Comparison of ENCODE assay signal across 8 mouse cellular contexts in the genomic region with DNA sequence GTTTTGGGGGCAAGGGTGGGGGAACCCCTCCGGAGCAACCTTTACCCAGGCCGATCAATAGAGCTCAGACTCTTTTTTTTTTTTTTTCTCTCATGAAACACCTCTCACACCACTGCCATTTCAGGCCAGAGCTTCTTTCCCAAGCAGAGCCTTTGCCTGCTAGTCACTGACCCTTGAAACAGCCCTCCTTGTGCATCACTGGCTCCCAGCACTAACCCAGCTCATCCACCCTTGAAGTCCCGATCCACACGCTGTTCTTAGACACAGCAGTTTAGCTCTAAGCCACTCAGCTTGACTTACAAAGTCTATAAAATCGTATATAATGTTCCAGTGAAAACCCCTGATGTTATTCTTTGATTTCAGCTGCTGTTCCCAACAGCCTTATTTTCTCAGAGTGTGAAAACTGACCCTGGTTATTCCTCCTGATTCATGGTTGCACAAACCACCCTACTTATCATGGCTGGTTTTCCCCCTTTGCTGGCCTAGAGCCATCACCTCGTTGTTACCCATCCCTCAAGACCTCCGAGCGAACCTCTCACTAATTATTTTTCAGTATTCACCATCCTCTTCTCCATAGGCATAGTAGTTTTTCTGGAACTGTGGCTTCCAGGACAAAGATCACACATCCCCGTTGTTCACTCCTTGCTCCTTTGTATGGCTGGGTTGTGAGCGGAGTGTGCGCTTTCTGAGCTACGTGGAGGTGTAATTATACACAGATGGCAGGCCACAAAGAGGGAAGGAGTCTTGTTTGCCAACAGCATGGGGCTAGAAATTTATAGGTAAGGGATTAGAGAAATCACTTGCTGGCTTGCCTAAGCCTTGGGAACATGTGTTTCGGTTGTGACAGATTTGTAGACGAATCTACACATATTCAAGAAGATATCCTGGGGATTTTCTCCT.
DNase-seq lines count a peak whose midpoint lies in the region; ATAC-seq and TF ChIP-seq lines count a peak whose summit lies in the region.
"Had no signal": no experiment of that assay in that cellular context is flagged by ENCODE, and none has a peak within 500 bp of the region (broad histone marks: within the 10 kb centered on the region; RNA-seq: fewer than 3 reads in every experiment).

No protein-coding gene starts in this region.

- WGBS in liver, postnatal 0 days (ENCODE audit: insufficient replicate concordance) = 74% methylated on average over 14 of the region's 14 CpGs
- WGBS in liver, embryonic 11.5 days = 74% methylated on average over 14 of the region's 14 CpGs
- WGBS in forebrain, embryonic 14.5 days = 33% methylated on average over 14 of the region's 14 CpGs
- 29% methylated on average over 14 of the region's 14 CpGs for WGBS in limb, embryonic 12.5 days

- H3K27me3 ChIP-seq in liver, postnatal 0 days (ENCODE audit: insufficient read depth, low read length) = no peaks in the 10 kb centered on the region
- H3K27me3 ChIP-seq in liver, embryonic 11.5 days (replicated peaks; ENCODE audit: control insufficient read depth, insufficient read depth, low read length) = no peaks in the 10 kb centered on the region
- H3K27me3 ChIP-seq in forebrain, embryonic 14.5 days (replicated peaks; ENCODE audit: control insufficient read depth, insufficient read depth, low read length) = no peaks in the 10 kb centered on the region
- H3K27me3 ChIP-seq in limb, embryonic 12.5 days = peaks cover 13% of the 10 kb centered on the region

- no peak for ATAC-seq in liver, postnatal 0 days
- no peak for ATAC-seq in liver, embryonic 11.5 days (replicated peaks; ENCODE audit: low FRiP score)
- no peak for ATAC-seq in forebrain, embryonic 14.5 days
- ATAC-seq in limb, embryonic 12.5 days (ENCODE audit: insufficient number of reproducible peaks, insufficient read depth, low FRiP score, low TSS enrichment, low read depth) = peak; percentile 71; the same call in 1 of the 2 replicates
- ATAC-seq in inflammation-experienced regulatory T-cells, adult 6 months = no peak

- no peak overlapping the region for H3K9ac ChIP-seq in liver, postnatal 0 days (replicated peaks)
- no peak overlapping the region for H3K9ac ChIP-seq in liver, embryonic 11.5 days (ENCODE audit: low read depth, low read length)
- H3K9ac ChIP-seq in forebrain, embryonic 14.5 days (ENCODE audit: low read length) = no peak overlapping the region
- no peak overlapping the region for H3K9ac ChIP-seq in limb, embryonic 12.5 days (replicated peaks)

- no peak for TF ChIP-seq CTCF in liver, postnatal 0 days (IDR thresholded peaks at IDR 0.05; ENCODE audit: low read depth)

- peak; percentile 20 for DNase-seq in liver, postnatal 0 days
- no peak for DNase-seq in liver, embryonic 11.5 days (ENCODE audit: low spot score)
- peak; percentile 58 for DNase-seq in forebrain, embryonic 14.5 days (ENCODE audit: low spot score)
- peak; percentile 30 for DNase-seq in retina, postnatal 1 day
- no peak for DNase-seq in yolk sac, embryonic 10.5 days (ENCODE audit: low spot score)
- DNase-seq: lung, postnatal 14 days had no signal

- H3K27ac ChIP-seq in liver, postnatal 0 days (ENCODE audit: low read depth) = no peak overlapping the region
- H3K27ac ChIP-seq in liver, embryonic 11.5 days (ENCODE audit: low read depth, low read length) = no peak overlapping the region
- peak overlapping the region; percentile 81 for H3K27ac ChIP-seq in forebrain, embryonic 14.5 days (ENCODE audit: low read depth, low read length)
- H3K27ac ChIP-seq in limb, embryonic 12.5 days = peak overlapping the region; percentile 88

- H3K4me3 ChIP-seq in liver, postnatal 0 days (ENCODE audit: low read depth, low read length) = no peak overlapping the region
- no peak overlapping the region for H3K4me3 ChIP-seq in liver, embryonic 11.5 days (ENCODE audit: low read depth, low read length)
- H3K4me3 ChIP-seq in forebrain, embryonic 14.5 days (ENCODE audit: low read depth, low read length) = no peak overlapping the region
- no peak overlapping the region for H3K4me3 ChIP-seq in limb, embryonic 12.5 days (replicated peaks)

- no peak for TF ChIP-seq EP300 in liver, postnatal 0 days (IDR thresholded peaks at IDR 0.05; ENCODE audit: low read depth)

- no peaks in the 10 kb centered on the region for H3K4me1 ChIP-seq in liver, postnatal 0 days (ENCODE audit: insufficient read depth)
- H3K4me1 ChIP-seq in liver, embryonic 11.5 days (replicated peaks; ENCODE audit: control insufficient read depth, insufficient read depth, low read length) = no peaks in the 10 kb centered on the region; the same call in 1 of the 2 replicates
- peaks cover 7% of the 10 kb centered on the region; the same call in 1 of the 2 replicates for H3K4me1 ChIP-seq in forebrain, embryonic 14.5 days (ENCODE audit: control insufficient read depth, insufficient read depth, low read length)
- peaks cover 31% of the 10 kb centered on the region for H3K4me1 ChIP-seq in limb, embryonic 12.5 days (replicated peaks)

- no peak overlapping the region for H3K4me2 ChIP-seq in liver, postnatal 0 days (ENCODE audit: low read depth, low read length)
- H3K4me2 ChIP-seq in liver, embryonic 11.5 days = no peak overlapping the region
- no peak overlapping the region for H3K4me2 ChIP-seq in forebrain, embryonic 14.5 days (ENCODE audit: low read length)
- peak overlapping the region; percentile 9; the same call in 1 of the 2 replicates for H3K4me2 ChIP-seq in limb, embryonic 12.5 days

- H3K9me3 ChIP-seq in liver, postnatal 0 days (ENCODE audit: low read length) = no peaks in the 10 kb centered on the region
- H3K9me3 ChIP-seq in liver, embryonic 11.5 days (ENCODE audit: control insufficient read depth, low read length) = no peaks in the 10 kb centered on the region
- H3K9me3 ChIP-seq in forebrain, embryonic 14.5 days (replicated peaks; ENCODE audit: control insufficient read depth, low read length) = no peaks in the 10 kb centered on the region
- peaks cover 4% of the 10 kb centered on the region; the same call in 1 of the 2 replicates for H3K9me3 ChIP-seq in limb, embryonic 12.5 days

- H3K36me3 ChIP-seq in liver, postnatal 0 days (replicated peaks; ENCODE audit: insufficient read depth, low read length) = no peaks in the 10 kb centered on the region
- no peaks in the 10 kb centered on the region for H3K36me3 ChIP-seq in liver, embryonic 11.5 days (ENCODE audit: control insufficient read depth, insufficient read depth, low read length)
- H3K36me3 ChIP-seq in forebrain, embryonic 14.5 days (ENCODE audit: control insufficient read depth, insufficient read depth, low read length) = no peaks in the 10 kb centered on the region
- no peaks in the 10 kb centered on the region for H3K36me3 ChIP-seq in limb, embryonic 12.5 days

Comparison
In these comparisons a context has a peak if more than half of its experiments do, and no peak if none do; other contexts are left out.
1. DNase-seq: peak in liver, postnatal 0 days (single experiment), forebrain, embryonic 14.5 days (single experiment) and retina, postnatal 1 day (single experiment); none in liver, embryonic 11.5 days (single experiment) and yolk sac, embryonic 10.5 days (single experiment).
2. H3K27ac ChIP-seq: peak in forebrain, embryonic 14.5 days (single experiment) and limb, embryonic 12.5 days (single experiment); none in liver, postnatal 0 days (single experiment) and liver, embryonic 11.5 days (single experiment).